Mouse (Mus musculus) adrenal gland, postnatal 25 days (tissue): ENCODE measurements around the gene Tmem204. TPM values are rescaled to one million over a fixed set of nuclear protein-coding genes. Genes with fewer than 3 reads are reported as not detected.

Source experiments
- DNase-seq: peaks from one replicate; pipeline ENCODE4 v3.0.0; 2021; ENCODE audit warnings: mixed read lengths
- total RNA-seq: library from RNA; stranded (reverse); gene quantifications from 2 replicates; pipeline ENCODE4 v1.2.3, GENCODE M21; 2021

The Tmem204 gene
- total RNA-seq, 1 experiment from 2014 or later: 31.5 TPM

DNA sequence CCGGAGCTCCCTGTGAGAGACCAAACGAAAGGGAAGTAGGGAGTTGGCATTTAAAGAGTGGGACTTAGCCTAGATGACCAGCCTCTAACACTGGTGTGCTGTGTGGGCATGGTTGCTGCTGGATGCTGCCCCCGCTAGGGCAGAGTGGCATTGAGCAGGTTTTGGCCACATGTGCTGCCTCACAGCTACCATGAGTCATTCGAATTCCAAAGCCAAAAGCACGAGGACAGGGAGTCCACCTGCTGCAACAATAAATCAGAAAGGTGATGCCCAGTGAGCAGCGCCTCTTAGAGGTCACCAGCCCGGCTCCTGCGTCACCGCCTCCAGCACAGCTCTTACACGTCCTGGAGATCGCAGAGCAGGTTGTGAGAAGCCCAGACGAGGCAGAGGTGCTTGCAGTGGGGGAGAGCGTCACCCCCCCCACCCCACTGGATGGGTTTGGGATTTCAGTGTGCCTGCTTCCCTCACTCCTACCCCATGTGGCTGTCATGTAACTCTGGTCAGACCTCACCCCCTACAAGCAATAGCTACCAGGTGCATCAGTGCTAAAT is 1.5 kb upstream of the Tmem204 start:
- DNase-seq: no peak

- DNase-seq: no peak
Observed at GRCm38 (mm10) chr17:25082887-25083286, 504 bp downstream of the Tmem204 start.

- DNase-seq: no peak
Observed at GRCm38 (mm10) chr17:25082081-25082847, 1.1 kb downstream of the Tmem204 start.

- DNase-seq: peak; percentile 30
Observed at GRCm38 (mm10) chr17:25080960-25081381, 2.4 kb downstream of the Tmem204 start.

DNA sequence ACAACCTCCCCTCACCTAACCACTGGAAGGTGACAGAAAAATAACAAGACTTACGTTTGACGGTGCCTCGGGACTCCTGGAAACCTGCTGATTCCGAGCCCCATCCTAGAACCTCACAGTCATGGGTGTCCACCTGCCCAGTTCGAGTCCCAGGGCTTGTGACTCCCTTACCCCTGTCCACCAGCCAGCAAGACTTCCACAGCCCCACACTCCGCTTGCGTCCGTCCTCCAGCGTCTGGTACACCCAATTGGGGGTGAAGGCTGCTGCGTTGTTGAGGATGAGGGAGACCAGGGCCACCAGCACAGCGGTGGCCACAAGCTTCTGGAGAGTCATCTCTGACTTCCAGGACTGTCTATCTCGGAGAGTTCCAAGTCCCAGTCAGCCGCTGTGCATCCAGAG is 3.2 kb downstream of the Tmem204 start:
- no peak for DNase-seq

DNA sequence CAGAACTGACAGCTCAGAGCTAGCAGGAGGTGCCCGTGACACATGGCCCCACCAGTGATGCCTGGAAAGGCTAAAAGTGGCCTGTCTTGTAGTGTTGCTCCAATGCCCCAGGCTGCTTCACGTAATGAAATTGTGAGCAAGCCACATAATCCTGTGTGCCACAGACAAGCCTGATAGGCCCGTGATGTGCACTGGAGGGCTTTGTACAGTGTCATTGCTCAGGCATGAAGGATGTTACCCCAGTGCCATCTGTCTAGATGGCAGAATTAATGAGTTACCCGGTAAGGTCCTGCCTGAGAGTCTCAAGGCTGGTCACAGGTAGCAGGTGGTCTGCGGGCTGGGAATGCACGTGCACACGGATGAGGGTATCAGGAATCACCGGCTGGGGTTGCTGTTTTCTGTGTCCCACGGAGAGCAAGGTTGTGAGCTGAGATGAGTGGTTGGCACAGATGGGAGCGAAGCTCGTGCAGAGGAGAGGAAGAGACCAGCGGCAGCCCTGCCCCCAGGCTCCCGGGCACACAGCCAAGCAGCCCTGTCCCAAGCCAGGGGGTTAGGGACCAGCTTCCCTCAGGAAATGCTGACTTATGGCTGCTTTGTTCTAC is 5.5 kb downstream of the Tmem204 start:
- peak; percentile 81 for DNase-seq

GRCm38 (mm10) chr17:25076906-25077305 is 6.5 kb downstream of the Tmem204 start:
- no peak for DNase-seq

- no peak for DNase-seq
Observed at GRCm38 (mm10) chr17:25068690-25069089, 14.7 kb downstream of the Tmem204 start.

DNA sequence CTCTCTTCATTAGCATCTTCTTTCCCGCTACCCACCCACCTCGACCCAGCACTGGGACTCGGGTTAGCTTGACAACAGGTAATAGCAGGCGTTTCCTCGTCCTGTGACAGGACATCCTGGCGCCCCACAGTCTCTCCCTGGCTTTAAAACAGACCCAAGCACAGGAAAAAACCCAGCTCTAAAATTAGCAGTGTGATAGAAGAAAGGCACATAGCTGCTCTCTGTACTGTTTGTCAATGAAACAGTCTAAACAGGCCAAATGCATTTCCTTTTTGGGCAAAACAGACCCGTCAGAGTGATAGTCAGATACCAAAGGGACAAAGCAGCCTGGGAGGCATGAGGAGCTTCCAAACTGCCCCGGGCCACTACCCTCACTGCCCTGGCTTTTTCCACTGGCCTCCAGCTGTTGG is 15.9 kb downstream of the Tmem204 start:
- DNase-seq: no peak

DNA sequence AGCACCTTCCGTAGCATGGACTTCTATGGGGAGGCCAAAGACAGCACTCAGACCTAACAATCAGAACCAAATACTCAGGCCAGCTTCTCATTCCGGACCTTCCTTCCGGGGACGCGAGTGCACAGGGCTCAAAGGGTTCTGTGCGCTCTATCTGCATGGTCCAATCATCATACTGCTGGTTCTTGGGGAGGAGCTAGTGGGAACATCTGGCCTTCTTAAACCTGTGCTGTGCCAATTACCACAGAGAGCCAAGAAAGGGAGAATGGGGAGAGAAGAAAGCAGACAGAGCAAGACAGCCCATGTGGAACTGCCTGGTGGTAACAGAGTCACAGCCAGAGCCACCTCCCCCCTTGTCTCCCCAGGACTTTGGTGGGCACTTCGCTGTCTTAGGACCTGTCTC is 16.8 kb downstream of the Tmem204 start:
- DNase-seq: no peak

GRCm38 (mm10) chr17:25065189-25065588 is 18.2 kb downstream of the Tmem204 start:
- no peak for DNase-seq

DNA sequence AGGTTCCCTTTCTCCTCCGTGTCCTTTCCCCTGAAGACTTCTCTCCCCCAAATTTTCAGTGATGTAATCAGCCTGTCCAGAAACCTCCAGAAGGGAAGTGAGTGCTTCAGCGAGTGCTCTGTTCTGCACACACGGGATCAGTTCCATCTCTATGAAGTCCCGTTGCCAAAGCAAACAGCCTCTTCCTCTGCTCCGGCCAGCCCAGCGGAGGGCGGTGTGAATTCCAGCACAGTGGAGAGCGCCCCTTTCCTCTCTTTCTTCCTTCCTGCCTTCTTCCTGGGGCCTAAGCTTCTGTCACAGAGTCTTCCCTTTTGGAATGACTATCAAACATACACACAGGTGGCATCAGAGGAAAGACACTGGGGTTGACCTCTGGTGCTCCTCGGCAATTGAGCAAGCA is 19.0 kb downstream of the Tmem204 start:
- no peak for DNase-seq

DNA sequence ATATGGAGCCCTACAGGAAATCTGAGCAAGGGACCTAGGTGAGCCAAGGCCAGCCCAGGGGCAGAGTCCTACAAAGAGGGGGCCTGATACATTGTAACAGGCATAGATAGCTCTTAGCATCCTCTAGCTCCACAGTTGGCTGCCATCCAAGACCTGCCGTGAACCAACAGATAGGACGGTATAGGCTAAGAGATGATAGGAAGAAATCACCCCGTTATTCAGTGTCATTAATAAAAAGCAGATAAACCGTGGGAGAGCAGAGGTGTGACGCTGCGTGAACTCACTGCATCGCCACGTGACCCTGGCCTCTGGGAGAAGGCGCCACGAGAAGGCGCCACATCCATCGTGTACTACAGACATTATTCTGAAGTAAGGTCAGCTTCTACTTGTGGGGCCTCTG is 19.5 kb downstream of the Tmem204 start:
- DNase-seq: no peak

GRCm38 (mm10) chr17:25063261-25063660 is 20.1 kb downstream of the Tmem204 start:
- no peak for DNase-seq

GRCm38 (mm10) chr17:25057041-25057440 is 26.4 kb downstream of the Tmem204 start:
- no peak for DNase-seq

GRCm38 (mm10) chr17:25053274-25053673 is 30.1 kb downstream of the Tmem204 start:
- no peak for DNase-seq

DNA sequence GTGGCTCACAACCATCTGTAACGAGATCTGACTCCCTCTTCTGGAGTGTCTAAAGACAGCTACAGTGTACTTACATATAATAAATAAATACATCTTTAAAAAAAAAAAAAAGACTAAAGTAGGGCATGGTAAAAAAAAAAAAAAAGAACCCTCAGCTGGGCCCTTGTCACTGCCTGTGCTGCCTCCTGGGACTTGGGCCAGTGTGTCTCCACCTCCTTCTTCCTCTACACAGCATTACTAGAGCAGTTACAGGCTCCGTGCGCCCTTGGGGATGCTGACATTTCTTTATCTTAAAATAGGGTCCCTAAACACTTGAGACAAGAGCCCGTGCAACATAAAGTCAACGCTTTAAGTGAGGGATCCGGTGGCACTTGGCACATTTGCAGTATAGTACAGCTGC is 36.2 kb downstream of the Tmem204 start:
- no peak for DNase-seq

DNA sequence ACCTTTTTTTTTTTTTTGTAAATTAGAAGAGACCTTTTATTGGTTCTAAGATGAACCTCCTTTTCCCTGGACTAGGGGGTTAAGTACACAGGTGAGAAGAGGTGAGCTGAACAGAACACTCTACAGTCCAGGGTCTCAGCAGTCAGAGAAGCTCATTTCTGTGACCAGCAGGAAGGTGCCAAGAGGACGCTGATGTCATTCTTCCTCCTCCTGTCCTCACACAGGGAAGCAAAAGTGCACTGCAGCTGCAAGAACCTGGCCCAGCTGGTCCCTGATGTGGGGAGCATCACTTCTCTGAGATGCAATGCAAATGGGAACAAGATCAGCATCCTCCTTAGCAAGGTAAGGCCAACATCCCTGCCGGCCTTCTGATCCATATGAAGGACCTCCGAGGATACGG is 38.1 kb downstream of the Tmem204 start:
- no peak for DNase-seq

- no peak for DNase-seq
Observed at GRCm38 (mm10) chr17:25044879-25045278, 38.5 kb downstream of the Tmem204 start.

GRCm38 (mm10) chr17:25036183-25036582 is 47.2 kb downstream of the Tmem204 start:
- DNase-seq: no peak

GRCm38 (mm10) chr17:25016292-25017132 is 66.9 kb downstream of the Tmem204 start:
- DNase-seq: peak; percentile 72

GRCm38 (mm10) chr17:25015655-25016291 is 67.6 kb downstream of the Tmem204 start, which contains the start of the genes Cramp1l and Ift140:
Cramp1l (minus strand) TSS chr17:25015788.
Ift140 (plus strand) TSS chr17:25016085.
- DNase-seq: peak; percentile 98
